Mouse (Mus musculus): ENCODE data around the gene Krt83. TPM values are rescaled to one million over a fixed set of nuclear protein-coding genes. Genes with fewer than 3 reads are reported as not detected.

Gene Krt83
- polyA plus RNA-seq, 1 experiment, result not detected

- H3K27me3 ChIP-seq (ENCODE audit: control insufficient read depth, insufficient read depth, low read length, poor library complexity, severe bottlenecking), result no peaks in the 10 kb centered on the region
- H3K4me1 ChIP-seq (ENCODE audit: control insufficient read depth, insufficient read depth, low read length), result no peaks in the 10 kb centered on the region
- H3K9ac ChIP-seq (ENCODE audit: low read depth, poor library complexity, severe bottlenecking), result no peak overlapping the region
- no peaks in the 10 kb centered on the region for H3K36me3 ChIP-seq (ENCODE audit: control insufficient read depth, insufficient read depth, low read length, poor library complexity, severe bottlenecking)
- H3K9me3 ChIP-seq (replicated peaks; ENCODE audit: control insufficient read depth, insufficient read depth, low read length, poor library complexity, severe bottlenecking), result no peaks in the 10 kb centered on the region
- no peak overlapping the region for H3K27ac ChIP-seq (ENCODE audit: insufficient read depth, low read length)
- TF ChIP-seq EP300 (IDR thresholded peaks at IDR 0.05; ENCODE audit: insufficient read depth, low read depth, low read length), result no peak
- TF ChIP-seq POLR2A (IDR thresholded peaks at IDR 0.05; ENCODE audit: insufficient read depth, low read length), result no peak
- no peak for TF ChIP-seq CTCF (IDR thresholded peaks at IDR 0.05; ENCODE audit: low read depth, low read length)
- H3K4me3 ChIP-seq (ENCODE audit: low read depth, low read length), result no peak overlapping the region
These were observed 4.0 kb upstream of the Krt83 start for GRCm38 (mm10) chr15:101495266-101495665.

DNA sequence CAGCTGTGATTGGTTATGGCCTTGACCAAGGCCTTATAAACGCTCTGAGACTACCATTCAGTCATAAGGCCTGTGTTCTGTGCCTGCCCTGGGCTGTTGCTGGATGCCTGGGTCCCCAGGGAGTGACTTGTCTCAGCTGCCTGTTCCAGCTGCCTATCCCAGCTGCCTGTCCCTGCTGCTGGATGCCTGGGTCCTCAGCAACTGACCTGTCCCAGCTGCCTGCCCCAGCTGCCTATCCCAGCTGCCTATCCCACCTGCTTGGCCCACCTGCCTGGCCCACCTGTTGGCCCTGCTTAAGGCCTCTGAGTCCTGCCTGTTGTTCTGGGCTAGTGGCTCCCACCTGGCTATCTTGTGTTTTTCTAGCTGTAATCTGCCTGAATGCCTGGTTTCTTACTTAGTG lies 2.9 kb upstream of the Krt83 start:
- no peak overlapping the region for H3K9ac ChIP-seq (ENCODE audit: low read depth, poor library complexity, severe bottlenecking)
- no peaks in the 10 kb centered on the region for H3K27me3 ChIP-seq (ENCODE audit: control insufficient read depth, insufficient read depth, low read length, poor library complexity, severe bottlenecking)
- no peaks in the 10 kb centered on the region for H3K9me3 ChIP-seq (replicated peaks; ENCODE audit: control insufficient read depth, insufficient read depth, low read length, poor library complexity, severe bottlenecking)
- TF ChIP-seq CTCF (IDR thresholded peaks at IDR 0.05; ENCODE audit: low read depth, low read length) (no peak), POLR2A (IDR thresholded peaks at IDR 0.05; ENCODE audit: insufficient read depth, low read length) (no peak), EP300 (IDR thresholded peaks at IDR 0.05; ENCODE audit: insufficient read depth, low read depth, low read length) (no peak)
- no peaks in the 10 kb centered on the region for H3K4me1 ChIP-seq (ENCODE audit: control insufficient read depth, insufficient read depth, low read length)
- no peaks in the 10 kb centered on the region for H3K36me3 ChIP-seq (ENCODE audit: control insufficient read depth, insufficient read depth, low read length, poor library complexity, severe bottlenecking)
- H3K4me3 ChIP-seq (ENCODE audit: low read depth, low read length), result no peak overlapping the region
- no peak overlapping the region for H3K27ac ChIP-seq (ENCODE audit: insufficient read depth, low read length)

- Histone ChIP-seq H3K27me3 (ENCODE audit: control insufficient read depth, insufficient read depth, low read length, poor library complexity, severe bottlenecking) (no peaks in the 10 kb centered on the region), H3K27ac (ENCODE audit: insufficient read depth, low read length) (no peak overlapping the region), H3K4me3 (ENCODE audit: low read depth, low read length) (no peak overlapping the region), H3K9ac (ENCODE audit: low read depth, poor library complexity, severe bottlenecking) (no peak overlapping the region), H3K36me3 (ENCODE audit: control insufficient read depth, insufficient read depth, low read length, poor library complexity, severe bottlenecking) (no peaks in the 10 kb centered on the region), H3K9me3 (replicated peaks; ENCODE audit: control insufficient read depth, insufficient read depth, low read length, poor library complexity, severe bottlenecking) (no peaks in the 10 kb centered on the region), H3K4me1 (ENCODE audit: control insufficient read depth, insufficient read depth, low read length) (no peaks in the 10 kb centered on the region)
- no peak for TF ChIP-seq CTCF (IDR thresholded peaks at IDR 0.05; ENCODE audit: low read depth, low read length)
- TF ChIP-seq POLR2A (IDR thresholded peaks at IDR 0.05; ENCODE audit: insufficient read depth, low read length), result no peak
- no peak for TF ChIP-seq EP300 (IDR thresholded peaks at IDR 0.05; ENCODE audit: insufficient read depth, low read depth, low read length)
These were observed 2.4 kb upstream of the Krt83 start for GRCm38 (mm10) chr15:101493713-101494112.

DNA sequence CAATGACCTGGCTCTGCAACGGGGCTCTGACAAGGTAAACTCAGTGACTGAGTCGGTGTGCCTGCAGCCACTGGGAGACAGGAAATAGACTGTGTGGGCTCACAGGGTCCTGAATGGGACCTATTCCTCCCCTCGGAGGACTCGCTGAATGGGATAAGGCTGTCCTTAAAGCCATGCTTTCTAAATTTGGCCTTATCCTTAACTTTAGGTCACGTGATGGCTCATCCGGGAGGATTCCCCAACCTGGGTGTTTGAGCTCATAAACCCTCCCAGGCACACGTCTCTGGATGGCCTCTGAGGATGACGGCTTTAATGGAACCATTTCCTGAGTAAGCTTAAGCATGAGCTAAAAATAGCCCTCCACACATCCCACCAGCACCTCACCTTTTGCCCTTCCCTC lies 1.4 kb upstream of the Krt83 start:
- Histone ChIP-seq H3K27ac (ENCODE audit: insufficient read depth, low read length) (no peak overlapping the region), H3K9ac (ENCODE audit: low read depth, poor library complexity, severe bottlenecking) (no peak overlapping the region), H3K4me3 (ENCODE audit: low read depth, low read length) (no peak overlapping the region), H3K36me3 (ENCODE audit: control insufficient read depth, insufficient read depth, low read length, poor library complexity, severe bottlenecking) (no peaks in the 10 kb centered on the region), H3K9me3 (replicated peaks; ENCODE audit: control insufficient read depth, insufficient read depth, low read length, poor library complexity, severe bottlenecking) (no peaks in the 10 kb centered on the region), H3K27me3 (ENCODE audit: control insufficient read depth, insufficient read depth, low read length, poor library complexity, severe bottlenecking) (no peaks in the 10 kb centered on the region), H3K4me1 (ENCODE audit: control insufficient read depth, insufficient read depth, low read length) (no peaks in the 10 kb centered on the region)
- TF ChIP-seq CTCF (IDR thresholded peaks at IDR 0.05; ENCODE audit: low read depth, low read length) (no peak), POLR2A (IDR thresholded peaks at IDR 0.05; ENCODE audit: insufficient read depth, low read length) (no peak), EP300 (IDR thresholded peaks at IDR 0.05; ENCODE audit: insufficient read depth, low read depth, low read length) (no peak)

GRCm38 (mm10) chr15:101485911-101486635 lies 5.2 kb downstream of the Krt83 start:
- TF ChIP-seq EP300 (IDR thresholded peaks at IDR 0.05; ENCODE audit: insufficient read depth, low read depth, low read length), result no peak
- no peak for TF ChIP-seq CTCF (IDR thresholded peaks at IDR 0.05; ENCODE audit: low read depth, low read length)
- TF ChIP-seq POLR2A (IDR thresholded peaks at IDR 0.05; ENCODE audit: insufficient read depth, low read length), result no peak
- no peaks in the 10 kb centered on the region for H3K9me3 ChIP-seq (replicated peaks; ENCODE audit: control insufficient read depth, insufficient read depth, low read length, poor library complexity, severe bottlenecking)
- no peaks in the 10 kb centered on the region for H3K4me1 ChIP-seq (ENCODE audit: control insufficient read depth, insufficient read depth, low read length)
- H3K27ac ChIP-seq (ENCODE audit: insufficient read depth, low read length), result no peak overlapping the region
- H3K4me3 ChIP-seq (ENCODE audit: low read depth, low read length), result no peak overlapping the region
- H3K36me3 ChIP-seq (ENCODE audit: control insufficient read depth, insufficient read depth, low read length, poor library complexity, severe bottlenecking), result no peaks in the 10 kb centered on the region
- H3K27me3 ChIP-seq (ENCODE audit: control insufficient read depth, insufficient read depth, low read length, poor library complexity, severe bottlenecking), result no peaks in the 10 kb centered on the region
- H3K9ac ChIP-seq (ENCODE audit: low read depth, poor library complexity, severe bottlenecking), result no peak overlapping the region

DNA sequence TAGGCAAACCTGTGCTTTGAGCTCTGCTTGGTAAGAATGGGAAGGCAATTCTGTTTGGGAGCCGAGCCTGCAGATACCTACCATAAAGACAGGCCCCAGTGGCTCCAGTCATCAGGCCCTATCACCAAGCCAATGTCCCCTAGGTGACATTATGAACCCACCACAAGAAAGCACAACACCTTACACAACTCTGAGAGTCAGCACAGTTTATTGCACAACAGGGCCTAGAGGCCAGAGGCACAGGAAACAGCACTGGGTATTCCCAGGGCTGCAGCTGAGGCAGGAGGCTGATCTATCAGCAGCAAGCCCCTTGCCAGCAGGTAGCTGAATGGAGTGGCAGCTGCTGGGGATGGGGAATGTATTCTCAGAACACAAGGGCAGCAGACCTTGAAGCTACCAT lies 6.4 kb downstream of the Krt83 start:
- H3K4me1 ChIP-seq (ENCODE audit: control insufficient read depth, insufficient read depth, low read length), result no peaks in the 10 kb centered on the region
- H3K9me3 ChIP-seq (replicated peaks; ENCODE audit: control insufficient read depth, insufficient read depth, low read length, poor library complexity, severe bottlenecking), result no peaks in the 10 kb centered on the region
- H3K27ac ChIP-seq (ENCODE audit: insufficient read depth, low read length), result no peak overlapping the region
- H3K36me3 ChIP-seq (ENCODE audit: control insufficient read depth, insufficient read depth, low read length, poor library complexity, severe bottlenecking), result no peaks in the 10 kb centered on the region
- H3K9ac ChIP-seq (ENCODE audit: low read depth, poor library complexity, severe bottlenecking), result no peak overlapping the region
- H3K27me3 ChIP-seq (ENCODE audit: control insufficient read depth, insufficient read depth, low read length, poor library complexity, severe bottlenecking), result no peaks in the 10 kb centered on the region
- H3K4me3 ChIP-seq (ENCODE audit: low read depth, low read length), result no peak overlapping the region
- TF ChIP-seq CTCF (IDR thresholded peaks at IDR 0.05; ENCODE audit: low read depth, low read length) (no peak), EP300 (IDR thresholded peaks at IDR 0.05; ENCODE audit: insufficient read depth, low read depth, low read length) (no peak)
